Mouse (Mus musculus): ENCODE data around the gene Rgs9. TPM values are rescaled to one million over a fixed set of nuclear protein-coding genes. Genes with fewer than 3 reads are reported as not detected.

Gene Rgs9
- total and polyA plus RNA-seq, 3 experiments: 0.55 to 1.4 (median 1.2) TPM

- peak; percentile 63 for TF ChIP-seq USF2 (conservative IDR thresholded peaks at IDR 0.05; ENCODE audit: low read depth, low read length)
- TF ChIP-seq MEF2A (IDR thresholded peaks at IDR 0.05; ENCODE audit: borderline replicate concordance, low read depth, low read length): peak; percentile 38; the same call in 1 of the 2 replicates
- TF ChIP-seq NELFE (IDR thresholded peaks at IDR 0.05; ENCODE audit: low read depth, low read length): no peak
- no peak for TF ChIP-seq PAX5 (IDR thresholded peaks at IDR 0.05; ENCODE audit: low read length)
- TF ChIP-seq MAX (IDR thresholded peaks at IDR 0.05; ENCODE audit: low read length): peak; percentile 89
- TF ChIP-seq IRF4 (IDR thresholded peaks at IDR 0.05; ENCODE audit: low read depth, low read length): 0 out of 2 replicates have a peak, but pooled peaks have one; percentile 32
- TF ChIP-seq ETS1 (conservative IDR thresholded peaks at IDR 0.05; ENCODE audit: low read depth, low read length): peak; percentile 76
- no peak for TF ChIP-seq CTCF (conservative IDR thresholded peaks at IDR 0.05 in 1 of 2, IDR thresholded peaks at IDR 0.05 in 1 of 2; ENCODE audit: low read depth in 2 of 2, low read length in 2 of 2)
- no peak for TF ChIP-seq RCOR1 (conservative IDR thresholded peaks at IDR 0.05; ENCODE audit: low read depth, low read length)
Measured at GRCm38 (mm10) chr11:109271399-109271798, 26.5 kb downstream of the Rgs9 start (continued).

GRCm38 (mm10) chr11:109270366-109270765 lies 27.6 kb downstream of the Rgs9 start:
- Histone ChIP-seq H3K4me3 (replicated peaks in 1 of 3; ENCODE audit: low read depth in 2 of 3, low read length in 2 of 3, poor library complexity in 1 of 3) (peak overlapping the region in 1 of 3 experiments; percentile 43), H3K9me3 (replicated peaks; ENCODE audit: low read length) (peaks cover 10% of the 10 kb centered on the region), H3K4me2 (ENCODE audit: insufficient read depth, low read depth, poor library complexity, severe bottlenecking) (peak overlapping the region; percentile 46; the same call in 1 of the 2 replicates), H3K36me3 (replicated peaks in 1 of 2; ENCODE audit: control insufficient read depth in 1 of 2, insufficient read depth in 1 of 2, low read length in 1 of 2) (no peaks in the 10 kb centered on the region), H3K79me2 (replicated peaks; ENCODE audit: control insufficient read depth, extremely low read depth, insufficient read depth, poor library complexity, severe bottlenecking) (no peaks in the 10 kb centered on the region), H3K27ac (ENCODE audit: insufficient read depth, low read depth) (no peak overlapping the region), H3K4me1 (ENCODE audit: control insufficient read depth in 1 of 2, insufficient read depth in 2 of 2) (peaks cover 20 to 28% of the 10 kb centered on the region in 2 experiments), H3K9ac (ENCODE audit: insufficient read depth, low read depth) (no peak overlapping the region), H3K27me3 (replicated peaks) (peaks cover under 1% of the 10 kb centered on the region)
- in situ Hi-C loops (cut with MboI; ENCODE audit: low pct_ligation_motif_present, low pct_unique_long_range_greater_than_20kb, low sequenced_read_pairs) (loop anchor here (25.0 kb wide), 1 partner anchor 592 kb away; no protein-coding TSS in a partner anchor), dilution Hi-C loops (cut with MboI; ENCODE audit: extremely low pct_ligation_motif_present, extremely low pct_unique_long_range_greater_than_20kb, low sequenced_read_pairs) (no loop called here)
- DNase-seq (ENCODE audit: extremely low read depth): peak; percentile 71
- TF ChIP-seq NELFE (IDR thresholded peaks at IDR 0.05; ENCODE audit: low read depth, low read length): peak; percentile 48; the same call in 1 of the 2 replicates
- TF ChIP-seq USF2 (conservative IDR thresholded peaks at IDR 0.05; ENCODE audit: low read depth, low read length): no peak
- TF ChIP-seq CHD1 (IDR thresholded peaks at IDR 0.05; ENCODE audit: low read depth, low read length): peak; percentile 84; the same call in 1 of the 2 replicates
- TF ChIP-seq MEF2A (IDR thresholded peaks at IDR 0.05; ENCODE audit: borderline replicate concordance, low read depth, low read length): 0 out of 2 replicates have a peak, but pooled peaks have one; percentile 36
- peak; percentile 66; the same call in 1 of the 2 replicates for TF ChIP-seq MAZ (IDR thresholded peaks at IDR 0.05; ENCODE audit: low read depth, low read length)
- TF ChIP-seq CHD2 (IDR thresholded peaks at IDR 0.05; ENCODE audit: low read length): no peak
- TF ChIP-seq ZNF384 (IDR thresholded peaks at IDR 0.05; ENCODE audit: low read depth, low read length): no peak
- 0 out of 2 replicates have a peak, but pooled peaks have one; percentile 61 for TF ChIP-seq MYC (IDR thresholded peaks at IDR 0.05; ENCODE audit: low read depth, low read length)
- TF ChIP-seq USF1 (IDR thresholded peaks at IDR 0.05; ENCODE audit: low read depth, low read length): no peak
- no peak; the same call in 1 of the 2 replicates for TF ChIP-seq HCFC1 (IDR thresholded peaks at IDR 0.05; ENCODE audit: low read depth, low read length)
- TF ChIP-seq ETS1 (conservative IDR thresholded peaks at IDR 0.05; ENCODE audit: low read depth, low read length): no peak
- TF ChIP-seq KAT2A (IDR thresholded peaks at IDR 0.05; ENCODE audit: insufficient replicate concordance, low read length): no peak
- no peak for TF ChIP-seq PAX5 (IDR thresholded peaks at IDR 0.05; ENCODE audit: low read length)
- TF ChIP-seq ZKSCAN1 (IDR thresholded peaks at IDR 0.05; ENCODE audit: borderline replicate concordance, low read depth, low read length): no peak; the same call in 1 of the 2 replicates
- TF ChIP-seq MAX (IDR thresholded peaks at IDR 0.05; ENCODE audit: low read length): peak; percentile 61; the same call in 1 of the 2 replicates
- no peak; the same call in 1 of the 2 replicates for TF ChIP-seq BHLHE40 (IDR thresholded peaks at IDR 0.05; ENCODE audit: low read depth, low read length)
- TF ChIP-seq POLR2A (IDR thresholded peaks at IDR 0.05; ENCODE audit: low read depth, low read length): no peak
- 0 out of 2 replicates have a peak, but pooled peaks have one; percentile 35 for TF ChIP-seq RCOR1 (conservative IDR thresholded peaks at IDR 0.05; ENCODE audit: low read depth, low read length)
- no peak for TF ChIP-seq ZMIZ1 (IDR thresholded peaks at IDR 0.05; ENCODE audit: low read depth, low read length)
- TF ChIP-seq JUND (conservative IDR thresholded peaks at IDR 0.05; ENCODE audit: low read depth, low read length): no peak
- no peak for TF ChIP-seq ELF1 (IDR thresholded peaks at IDR 0.05; ENCODE audit: low read depth, low read length)
- TF ChIP-seq IRF4 (IDR thresholded peaks at IDR 0.05; ENCODE audit: low read depth, low read length): no peak
- TF ChIP-seq CTCF (conservative IDR thresholded peaks at IDR 0.05 in 1 of 2, IDR thresholded peaks at IDR 0.05 in 1 of 2; ENCODE audit: low read depth in 2 of 2, low read length in 2 of 2): peak in 1 of 2 experiments; percentile 38; a peak in 1 of 4 replicates
- TF ChIP-seq EP300 (IDR thresholded peaks at IDR 0.05; ENCODE audit: low read length): no peak; the same call in 1 of the 2 replicates
- no peak for TF ChIP-seq JUN (IDR thresholded peaks at IDR 0.05; ENCODE audit: insufficient read depth, low read depth, low read length)
- no peak for TF ChIP-seq NRF1 (IDR thresholded peaks at IDR 0.05; ENCODE audit: low read depth, low read length)
- TF ChIP-seq SMC3 (IDR thresholded peaks at IDR 0.05; ENCODE audit: low read depth, low read length): no peak
- no peak for TF ChIP-seq TCF12 (IDR thresholded peaks at IDR 0.05; ENCODE audit: low read depth, low read length)
- TF ChIP-seq RAD21 (IDR thresholded peaks at IDR 0.05; ENCODE audit: low read depth, low read length): no peak
- TF ChIP-seq SIN3A (IDR thresholded peaks at IDR 0.05; ENCODE audit: low read length): no peak
- no peak for TF ChIP-seq UBTF (IDR thresholded peaks at IDR 0.05; ENCODE audit: low read depth, low read length)
- no peak for TF ChIP-seq TBP (conservative IDR thresholded peaks at IDR 0.05; ENCODE audit: low read depth, low read length)
- TF ChIP-seq GABPA (IDR thresholded peaks at IDR 0.05; ENCODE audit: insufficient replicate concordance, low read depth, low read length): no peak
- peak; percentile 49; the same call in 1 of the 2 replicates for TF ChIP-seq MXI1 (IDR thresholded peaks at IDR 0.05; ENCODE audit: low read depth, low read length)
- TF ChIP-seq ZC3H11A (IDR thresholded peaks at IDR 0.05; ENCODE audit: low read depth, low read length): no peak

All from CH12.LX (cell line).